Mouse (Mus musculus) cerebellum, adult 2 months (tissue): Measurements from ENCODE around the gene Hsd11b1.

Experiments used
- CTCF ChIP-seq: fragments of 200-500 bp; IDR thresholded peaks from 2 replicates; pipeline ENCODE4 v1.5.1; 2011; ENCODE audit warnings: low read depth, mild to moderate bottlenecking, control low read depth, low read length, moderate library complexity, borderline replicate concordance; ENCODE audit not compliant: insufficient read depth
- POLR2A ChIP-seq: fragments of 200-500 bp; IDR thresholded peaks from 2 replicates; pipeline ENCODE4 v1.6.1; 2011; ENCODE audit warnings: low read length, control low read depth, borderline replicate concordance; ENCODE audit not compliant: insufficient read depth

- no peak for TF ChIP-seq CTCF
- peak; percentile 41; the same call in 1 of the 2 replicates for TF ChIP-seq POLR2A
Observed at GRCm38 (mm10) chr1:193305386-193305785, 41.5 kb upstream of the Hsd11b1 start.
